Mouse (Mus musculus): ENCODE data around the gene Aldh1l1. TPM values are rescaled to one million over a fixed set of nuclear protein-coding genes. Genes with fewer than 3 reads are reported as not detected.

The Aldh1l1 gene
- total and polyA plus RNA-seq, 2 experiments = 897 to 1,237 TPM

- 78% methylated on average over 5 of the region's 5 CpGs for WGBS
- Histone ChIP-seq H3K27ac (replicated peaks; ENCODE audit: insufficient read depth, low read depth, low read length) (no peak overlapping the region), H3K79me2 (ENCODE audit: control insufficient read depth, insufficient read depth, low read length) (no peaks in the 10 kb centered on the region), H3K4me1 (ENCODE audit: control insufficient read depth, insufficient read depth, low read length) (peaks cover 29% of the 10 kb centered on the region), H3K27me3 (ENCODE audit: control insufficient read depth, insufficient read depth, low read length) (no peaks in the 10 kb centered on the region), H3K9ac (ENCODE audit: low read depth, low read length) (no peak overlapping the region), H3K36me3 (ENCODE audit: control insufficient read depth, insufficient read depth, low read length) (no peaks in the 10 kb centered on the region), H3K4me3 (ENCODE audit: insufficient read depth, low read depth, low read length) (no peak overlapping the region)
- TF ChIP-seq CTCF (IDR thresholded peaks at IDR 0.05; ENCODE audit: low read depth, low read length) (no peak), POLR2A (IDR thresholded peaks at IDR 0.05; ENCODE audit: extremely low read depth, insufficient read depth, low read length) (no peak)
- DNase-seq (ENCODE audit: extremely low read depth, low read depth, low spot score) = peak; percentile 72
Measured at GRCm38 (mm10) chr6:90512416-90512815, 26.2 kb downstream of the Aldh1l1 start.

- TF ChIP-seq CTCF (IDR thresholded peaks at IDR 0.05; ENCODE audit: low read depth, low read length) (no peak), POLR2A (IDR thresholded peaks at IDR 0.05; ENCODE audit: extremely low read depth, insufficient read depth, low read length) (no peak)
- Histone ChIP-seq H3K27ac (replicated peaks; ENCODE audit: insufficient read depth, low read depth, low read length) (peak overlapping the region; percentile 11), H3K79me2 (ENCODE audit: control insufficient read depth, insufficient read depth, low read length) (no peaks in the 10 kb centered on the region), H3K27me3 (ENCODE audit: control insufficient read depth, insufficient read depth, low read length) (no peaks in the 10 kb centered on the region), H3K4me3 (ENCODE audit: insufficient read depth, low read depth, low read length) (no peak overlapping the region), H3K36me3 (ENCODE audit: control insufficient read depth, insufficient read depth, low read length) (no peaks in the 10 kb centered on the region), H3K9ac (ENCODE audit: low read depth, low read length) (no peak overlapping the region), H3K4me1 (ENCODE audit: control insufficient read depth, insufficient read depth, low read length) (peaks cover 23% of the 10 kb centered on the region)
- peak; percentile 72 for DNase-seq (ENCODE audit: extremely low read depth, low read depth, low spot score)
- WGBS = 65% methylated on average over 5 of the region's 5 CpGs
Measured at GRCm38 (mm10) chr6:90513074-90513856, 27.0 kb downstream of the Aldh1l1 start.

GRCm38 (mm10) chr6:90514369-90514768, 28.1 kb downstream of the Aldh1l1 start:
- H3K27ac ChIP-seq (replicated peaks; ENCODE audit: insufficient read depth, low read depth, low read length) = peak overlapping the region; percentile 94
- TF ChIP-seq CTCF (IDR thresholded peaks at IDR 0.05; ENCODE audit: low read depth, low read length) (no peak), POLR2A (IDR thresholded peaks at IDR 0.05; ENCODE audit: extremely low read depth, insufficient read depth, low read length) (no peak)
- peaks cover 16% of the 10 kb centered on the region for H3K4me1 ChIP-seq (ENCODE audit: control insufficient read depth, insufficient read depth, low read length)
- H3K4me3 ChIP-seq (ENCODE audit: insufficient read depth, low read depth, low read length) = no peak overlapping the region
- no peaks in the 10 kb centered on the region for H3K79me2 ChIP-seq (ENCODE audit: control insufficient read depth, insufficient read depth, low read length)
- DNase-seq (ENCODE audit: extremely low read depth, low read depth, low spot score) = peak; percentile 90
- peak overlapping the region; percentile 56 for H3K9ac ChIP-seq (ENCODE audit: low read depth, low read length)
- H3K27me3 ChIP-seq (ENCODE audit: control insufficient read depth, insufficient read depth, low read length) = no peaks in the 10 kb centered on the region
- no peaks in the 10 kb centered on the region for H3K36me3 ChIP-seq (ENCODE audit: control insufficient read depth, insufficient read depth, low read length)

- DNase-seq (ENCODE audit: extremely low read depth, low read depth, low spot score) = peak; percentile 98
- WGBS = 19% methylated on average over 4 of the region's 4 CpGs
- peaks cover 12% of the 10 kb centered on the region for H3K4me1 ChIP-seq (ENCODE audit: control insufficient read depth, insufficient read depth, low read length)
- no peaks in the 10 kb centered on the region for H3K36me3 ChIP-seq (ENCODE audit: control insufficient read depth, insufficient read depth, low read length)
- peak overlapping the region; percentile 94 for H3K27ac ChIP-seq (replicated peaks; ENCODE audit: insufficient read depth, low read depth, low read length)
- peak overlapping the region; percentile 56 for H3K9ac ChIP-seq (ENCODE audit: low read depth, low read length)
- no peak overlapping the region for H3K4me3 ChIP-seq (ENCODE audit: insufficient read depth, low read depth, low read length)
- no peaks in the 10 kb centered on the region for H3K27me3 ChIP-seq (ENCODE audit: control insufficient read depth, insufficient read depth, low read length)
- TF ChIP-seq CTCF (IDR thresholded peaks at IDR 0.05; ENCODE audit: low read depth, low read length) = peak; percentile 93
- TF ChIP-seq POLR2A (IDR thresholded peaks at IDR 0.05; ENCODE audit: extremely low read depth, insufficient read depth, low read length) = no peak
- H3K79me2 ChIP-seq (ENCODE audit: control insufficient read depth, insufficient read depth, low read length) = no peaks in the 10 kb centered on the region
Measured at GRCm38 (mm10) chr6:90514883-90515405, 28.7 kb downstream of the Aldh1l1 start.

GRCm38 (mm10) chr6:90518892-90519291, 32.7 kb downstream of the Aldh1l1 start:
- WGBS = 57% methylated on average over 3 of the region's 3 CpGs
- H3K36me3 ChIP-seq (ENCODE audit: control insufficient read depth, insufficient read depth, low read length) = no peaks in the 10 kb centered on the region
- H3K4me3 ChIP-seq (ENCODE audit: insufficient read depth, low read depth, low read length) = no peak overlapping the region
- H3K9ac ChIP-seq (ENCODE audit: low read depth, low read length) = no peak overlapping the region
- DNase-seq (ENCODE audit: extremely low read depth, low read depth, low spot score) = no peak
- no peaks in the 10 kb centered on the region for H3K79me2 ChIP-seq (ENCODE audit: control insufficient read depth, insufficient read depth, low read length)
- no peak for TF ChIP-seq POLR2A (IDR thresholded peaks at IDR 0.05; ENCODE audit: extremely low read depth, insufficient read depth, low read length)
- H3K27ac ChIP-seq (replicated peaks; ENCODE audit: insufficient read depth, low read depth, low read length) = no peak overlapping the region
- peaks cover 9% of the 10 kb centered on the region for H3K4me1 ChIP-seq (ENCODE audit: control insufficient read depth, insufficient read depth, low read length)
- H3K27me3 ChIP-seq (ENCODE audit: control insufficient read depth, insufficient read depth, low read length) = no peaks in the 10 kb centered on the region

- H3K27ac ChIP-seq (replicated peaks; ENCODE audit: insufficient read depth, low read depth, low read length) = no peak overlapping the region
- no peak overlapping the region for H3K4me3 ChIP-seq (ENCODE audit: insufficient read depth, low read depth, low read length)
- WGBS = 62% methylated on average over 5 of the region's 5 CpGs
- no peaks in the 10 kb centered on the region for H3K27me3 ChIP-seq (ENCODE audit: control insufficient read depth, insufficient read depth, low read length)
- H3K79me2 ChIP-seq (ENCODE audit: control insufficient read depth, insufficient read depth, low read length) = no peaks in the 10 kb centered on the region
- peaks cover 6% of the 10 kb centered on the region; the same call in 1 of the 2 replicates for H3K4me1 ChIP-seq (ENCODE audit: control insufficient read depth, insufficient read depth, low read length)
- no peak overlapping the region for H3K9ac ChIP-seq (ENCODE audit: low read depth, low read length)
- no peak for TF ChIP-seq POLR2A (IDR thresholded peaks at IDR 0.05; ENCODE audit: extremely low read depth, insufficient read depth, low read length)
- TF ChIP-seq CTCF (IDR thresholded peaks at IDR 0.05; ENCODE audit: low read depth, low read length) = no peak
- no peak for DNase-seq (ENCODE audit: extremely low read depth, low read depth, low spot score)
- H3K36me3 ChIP-seq (ENCODE audit: control insufficient read depth, insufficient read depth, low read length) = no peaks in the 10 kb centered on the region
Measured at GRCm38 (mm10) chr6:90519375-90519774, 33.1 kb downstream of the Aldh1l1 start.

Data from liver, adult 2 months (tissue).